Mouse (Mus musculus): ENCODE results near the gene Txnrd1.

DNA sequence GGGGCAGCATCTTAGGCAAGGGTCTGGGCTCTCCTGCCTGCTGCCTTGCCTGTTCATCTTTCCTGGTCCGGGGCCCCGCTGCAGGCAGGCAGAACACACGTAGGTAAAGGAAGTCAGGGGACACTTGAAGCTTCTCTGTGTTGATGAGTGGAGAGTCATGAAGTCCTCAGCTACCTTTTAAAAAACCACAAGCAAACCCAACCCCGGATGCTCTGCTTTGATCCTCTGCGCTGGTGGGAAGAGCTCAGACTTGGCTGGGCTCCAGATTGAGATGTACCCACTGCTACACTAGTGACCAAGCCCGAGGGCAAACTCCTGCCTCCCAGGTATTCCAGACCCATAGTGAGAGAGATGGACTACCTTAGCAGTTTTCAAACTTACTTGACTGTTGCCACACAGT lies 53.6 kb downstream of the Txnrd1 start:
- no peak for TF ChIP-seq POLR2A (IDR thresholded peaks at IDR 0.05; ENCODE audit: control insufficient read depth, extremely low read depth, insufficient read depth, low read length, poor library complexity)
- no peak for TF ChIP-seq CTCF (IDR thresholded peaks at IDR 0.05; ENCODE audit: borderline replicate concordance, control insufficient read depth, extremely low read depth, insufficient read depth, low read length, poor library complexity)

Data from thymus, adult 2 months (tissue).